Mouse (Mus musculus) lung, postnatal 36 days (tissue): ENCODE results near the gene Olfr1046.
"Not testable (repeated sequence)": the region's sequence is repeated elsewhere in the genome, so short reads cannot be mapped to it uniquely, and the experiment has no call there.

ENCODE experiments used
- DNase-seq: peaks from one replicate; pipeline ENCODE4 v3.0.0; 2022; ENCODE audit warnings: mixed read lengths

Gene Olfr1046

GRCm38 (mm10) chr2:86219214-86219613 is at the start of gene Olfr1046:
TSS of gene Olfr1046 (minus strand) at chr2:86219314.
- no peak for DNase-seq

- not testable (repeated sequence) for DNase-seq
Measured at GRCm38 (mm10) chr2:86258228-86258627, 39.1 kb upstream of the Olfr1046 start, which contains the start of gene Olfr1049. TSS of gene Olfr1049 (minus strand) at chr2:86258328.

DNA sequence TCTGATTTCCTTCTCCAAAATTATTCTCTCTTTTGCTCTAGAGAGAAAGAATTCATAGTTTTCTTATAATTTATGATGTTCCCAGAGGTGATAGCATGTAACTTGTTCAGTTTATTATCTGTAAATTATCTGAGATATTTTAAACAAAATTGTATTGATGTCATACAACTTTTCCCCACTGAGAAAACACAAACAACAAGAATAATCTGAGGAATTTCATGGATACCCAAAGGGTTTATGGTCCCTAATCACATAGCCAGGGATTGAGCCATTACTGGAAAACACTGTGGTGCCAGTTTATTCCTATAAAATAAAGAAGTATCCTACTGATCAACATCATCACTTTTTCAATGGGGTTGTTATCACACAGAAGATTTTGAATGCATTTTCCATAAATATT is 21.1 kb upstream of the Olfr1046 start, which contains the start of gene Olfr1048:
Olfr1048 (minus strand) TSS at position 101 of the 400 bp plus-strand sequence.
- DNase-seq, result no peak

DNA sequence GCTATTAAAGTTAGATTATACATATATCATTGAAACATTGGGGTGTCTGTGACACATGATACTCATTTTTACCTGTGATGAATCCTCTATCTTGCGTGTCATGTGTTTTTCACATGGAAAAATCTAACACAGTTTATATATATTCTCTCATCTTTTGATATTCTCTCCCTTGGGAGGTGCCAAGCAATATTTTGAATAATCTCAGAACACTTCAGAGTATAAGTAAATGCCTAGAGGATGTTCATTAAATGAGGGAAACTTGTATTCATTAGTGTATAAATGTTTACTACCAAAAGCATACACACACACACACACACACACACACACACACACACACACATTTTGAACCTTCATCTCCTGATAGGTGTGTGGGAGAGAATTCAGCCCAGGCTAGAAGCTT is 12.2 kb upstream of the Olfr1046 start, which contains the start of gene Olfr1047:
Olfr1047 (minus strand) TSS at position 101 of the 400 bp plus-strand sequence.
- no peak for DNase-seq

GRCm38 (mm10) chr2:86202909-86203308 is 16.2 kb downstream of the Olfr1046 start, which contains the start of gene Olfr1045:
TSS of gene Olfr1045 (minus strand) at chr2:86203009.
- DNase-seq, result no peak

GRCm38 (mm10) chr2:86195863-86196262 is 23.3 kb downstream of the Olfr1046 start:
- DNase-seq, result no peak

DNA sequence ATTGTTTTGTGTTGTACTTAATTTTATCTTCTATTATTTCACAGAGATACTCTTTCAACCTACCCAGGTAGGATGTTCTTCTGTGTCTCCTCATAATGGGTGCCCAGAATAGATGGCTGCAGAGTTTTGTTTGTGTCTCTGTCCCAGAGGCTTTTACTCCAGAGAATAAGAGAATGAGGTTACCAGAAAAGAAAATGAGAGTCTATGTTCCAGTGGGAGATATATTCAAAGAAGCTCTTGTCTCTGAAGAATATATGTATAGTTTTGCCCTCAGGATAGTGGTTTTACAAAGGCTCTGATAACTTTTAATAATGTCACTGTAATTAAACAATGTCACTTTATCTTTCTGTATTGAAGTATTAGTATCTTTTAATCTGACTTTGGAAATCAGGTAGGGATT is 33.5 kb downstream of the Olfr1046 start, which contains the start of gene Olfr52:
Olfr52 (minus strand) TSS at position 101 of the 400 bp plus-strand sequence.
- no peak for DNase-seq

- no peak for DNase-seq
Measured at GRCm38 (mm10) chr2:86179950-86180349, 39.2 kb downstream of the Olfr1046 start.

- DNase-seq, result no peak
Measured at GRCm38 (mm10) chr2:86177720-86178119, 41.4 kb downstream of the Olfr1046 start, which contains the start of gene Olfr1044. TSS of gene Olfr1044 (minus strand) at chr2:86177820.

GRCm38 (mm10) chr2:86175422-86175821 is 43.7 kb downstream of the Olfr1046 start:
- DNase-seq, result not testable (repeated sequence)

GRCm38 (mm10) chr2:86167422-86167821 is 51.7 kb downstream of the Olfr1046 start, which contains the start of gene Olfr1043:
TSS of gene Olfr1043 (minus strand) at chr2:86167522.
- DNase-seq, result no peak
